Mouse (Mus musculus): ENCODE results near the gene Hnrnpa0. TPM values are rescaled to one million over a fixed set of nuclear protein-coding genes. Genes with fewer than 3 reads are reported as not detected.
"Not testable (repeated sequence)": the region's sequence is repeated elsewhere in the genome, so short reads cannot be mapped to it uniquely, and the experiment has no call there.

The Hnrnpa0 gene
- 10 to 100 TPM; 27.2 to 39.3 (median 33.8) TPM for total RNA-seq (2022)

DNA sequence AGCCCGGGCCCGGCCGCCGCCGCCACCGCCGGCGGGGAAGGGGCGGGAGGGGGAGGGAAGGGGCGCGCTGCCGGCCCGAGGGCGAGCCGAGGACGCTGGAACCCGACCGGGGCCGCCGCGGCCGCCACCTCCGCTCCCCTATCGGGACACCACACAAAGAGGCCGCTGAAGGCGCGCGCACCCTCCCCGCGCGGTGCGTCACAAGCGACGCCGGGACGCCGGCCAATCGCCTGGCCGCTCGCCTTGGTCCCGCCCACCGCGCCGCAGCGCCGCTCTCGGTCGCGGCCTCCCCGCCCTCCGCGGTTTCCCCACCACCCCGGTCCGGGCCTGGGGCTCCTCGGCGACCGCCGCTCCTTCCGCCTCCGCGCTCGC, at the start of gene Hnrnpa0:
Gene Hnrnpa0 (minus strand): TSS at position 161 of the 372 bp plus-strand sequence.
- peak; percentile 87 to 92 for DNase-seq (ENCODE audit: low spot score in 2 of 2)

DNA sequence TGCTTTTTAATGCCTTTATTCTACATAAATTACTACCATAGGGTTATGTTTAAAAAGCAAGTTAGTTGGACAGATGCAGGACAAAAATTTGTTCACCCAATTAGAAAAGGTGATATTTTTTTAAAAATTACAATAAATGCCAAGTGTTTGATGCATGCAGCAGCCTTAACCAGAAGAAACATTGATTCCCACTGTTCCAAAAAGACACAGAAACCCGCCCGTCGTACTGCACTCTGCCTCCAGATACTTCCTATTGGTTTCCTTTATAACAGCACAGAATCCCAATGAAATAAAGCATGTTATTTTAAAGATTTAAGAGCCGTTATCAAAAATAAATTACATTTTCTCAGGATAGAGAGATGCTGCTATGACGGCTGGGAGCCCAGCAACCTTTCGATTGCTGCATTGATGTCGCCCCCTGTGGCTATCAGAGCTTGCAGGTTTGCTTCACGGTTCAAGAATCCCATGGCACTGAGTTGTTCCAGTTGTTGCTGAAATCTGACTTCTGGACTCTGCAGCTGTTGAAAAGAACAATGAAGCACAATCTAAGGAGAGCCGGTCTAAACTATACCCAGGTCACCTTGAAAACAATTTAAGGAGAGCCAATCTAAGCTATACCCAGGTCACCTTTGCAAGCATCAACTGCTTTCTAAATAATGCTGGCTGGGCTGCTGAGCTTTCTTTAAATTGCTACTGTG, 49.3 kb upstream of the Hnrnpa0 start:
- DNase-seq (ENCODE audit: low spot score in 2 of 2): peak; percentile 100

- no peak for DNase-seq (ENCODE audit: low spot score in 2 of 2)
Observed at GRCm38 (mm10) chr13:58176105-58176504, 47.7 kb upstream of the Hnrnpa0 start.

DNA sequence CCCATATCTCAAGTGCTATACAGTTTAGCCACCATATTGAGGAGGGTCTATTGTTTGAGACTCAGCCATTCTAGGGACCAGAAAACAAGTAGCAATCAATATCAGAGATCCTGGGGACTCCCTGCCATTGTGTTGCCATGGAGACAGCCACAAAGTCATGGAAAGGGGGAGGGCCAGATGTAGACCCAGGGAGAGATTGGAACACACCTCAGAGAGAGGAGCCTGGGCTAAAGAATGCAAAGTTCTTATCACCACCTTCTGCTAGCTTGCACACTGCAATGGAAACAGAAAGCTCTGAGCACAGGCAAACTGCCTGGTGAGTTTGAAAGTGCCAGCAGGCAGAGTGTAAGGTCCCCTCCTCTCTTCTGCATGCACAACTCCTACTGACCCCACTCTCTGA, 39.8 kb upstream of the Hnrnpa0 start:
- DNase-seq (ENCODE audit: low spot score in 2 of 2): no peak

GRCm38 (mm10) chr13:58163343-58163742, 35.0 kb upstream of the Hnrnpa0 start:
- DNase-seq (ENCODE audit: low spot score in 2 of 2): no peak

GRCm38 (mm10) chr13:58160761-58161160, 32.4 kb upstream of the Hnrnpa0 start:
- no peak for DNase-seq (ENCODE audit: low spot score in 2 of 2)

DNA sequence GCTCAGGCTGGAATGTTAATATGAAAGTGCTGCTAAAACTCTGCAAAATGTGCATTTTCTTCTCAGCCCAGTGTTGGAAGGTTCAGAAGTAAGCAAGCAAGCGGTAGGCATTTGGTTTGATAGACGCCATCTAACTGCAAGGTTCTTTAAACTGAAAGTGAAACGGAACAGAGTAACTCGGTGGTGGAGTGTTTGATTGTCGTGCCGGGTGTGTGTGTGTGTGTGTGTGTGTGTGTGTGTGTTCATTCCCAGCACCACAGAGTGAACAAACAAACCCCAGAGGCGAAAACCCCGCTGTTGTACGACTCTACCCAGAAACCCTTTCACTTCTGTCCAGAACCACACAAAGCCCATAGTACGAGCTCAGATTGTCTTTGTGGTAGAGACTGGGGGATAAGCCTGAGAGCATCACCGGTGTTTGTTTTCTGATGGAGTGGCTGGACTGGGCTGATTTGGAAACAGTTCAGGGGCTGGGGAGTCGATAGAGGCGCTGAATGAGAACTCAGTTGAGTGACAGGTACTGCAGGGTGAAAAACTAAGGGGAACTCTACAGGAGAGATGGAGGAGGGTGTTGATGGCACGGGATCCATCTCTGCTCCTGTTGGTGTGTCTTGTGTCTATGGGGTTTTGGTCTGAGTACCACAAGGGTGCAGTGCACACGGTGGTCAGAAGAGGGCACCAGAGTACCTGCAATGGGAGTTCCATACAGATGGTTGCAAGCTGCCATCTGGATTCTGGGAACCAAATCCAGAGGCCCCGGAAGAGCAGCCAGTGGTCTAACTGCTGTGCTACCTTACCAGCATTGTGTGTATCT, 29.9 kb upstream of the Hnrnpa0 start:
- peak; percentile 77 to 82 for DNase-seq (ENCODE audit: low spot score in 2 of 2)

DNA sequence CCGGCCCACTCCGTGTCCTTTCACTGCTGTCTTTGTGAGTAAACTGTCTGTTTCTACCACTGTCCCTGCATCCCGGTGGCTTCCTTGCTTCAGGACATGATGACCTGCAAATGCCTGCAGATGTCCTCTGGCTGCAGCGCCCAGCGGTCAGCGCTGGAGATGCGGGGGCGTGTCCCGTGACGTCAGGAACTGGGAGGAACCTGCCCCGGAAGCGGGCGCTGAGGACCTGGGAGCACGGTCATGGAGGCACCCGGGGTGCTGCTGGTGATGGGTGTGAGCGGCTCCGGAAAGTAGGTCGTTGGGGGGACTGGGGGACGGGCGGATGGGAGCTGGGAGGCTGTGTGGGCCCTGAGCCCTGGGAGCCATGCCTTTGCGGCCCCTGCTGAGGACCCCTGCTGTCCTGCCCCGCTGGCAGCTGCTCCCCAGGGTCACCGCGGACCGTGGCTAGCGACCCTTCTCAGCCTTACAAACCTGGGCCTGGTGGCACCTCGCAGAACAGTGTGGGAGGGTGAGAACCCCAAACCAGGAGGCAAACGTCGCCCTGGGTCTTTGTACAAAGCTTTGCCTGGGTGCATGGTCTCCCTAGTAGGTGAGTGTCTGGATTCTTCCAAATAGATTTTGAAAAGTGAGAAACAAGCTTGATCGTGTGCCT, 29.2 kb upstream of the Hnrnpa0 start, which contains the start of gene Idnk:
Gene Idnk (plus strand): TSS at position 203 of the 652 bp plus-strand sequence.
- DNase-seq (ENCODE audit: low spot score in 2 of 2): peak; percentile 77 to 82

DNA sequence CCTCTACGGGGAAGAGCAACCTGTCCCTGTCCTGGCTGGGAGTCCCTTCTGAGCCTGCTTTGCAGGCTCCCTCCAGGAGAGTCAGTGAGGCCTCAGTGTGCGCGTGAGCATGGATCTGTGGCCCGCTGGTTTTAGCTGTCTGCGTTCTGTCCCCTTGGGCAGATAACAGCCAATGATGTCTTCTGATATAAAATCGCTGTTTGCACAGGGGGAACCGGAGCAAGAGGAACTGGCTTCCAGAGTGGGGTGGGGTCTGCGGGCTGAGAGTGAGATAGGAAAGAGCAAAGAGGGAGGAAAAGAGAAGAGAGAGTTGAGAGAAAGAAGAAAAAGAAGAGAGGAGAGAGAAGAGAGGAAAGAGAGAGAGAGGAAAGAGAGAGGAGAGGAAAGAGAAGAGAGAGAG, 28.7 kb upstream of the Hnrnpa0 start:
- DNase-seq (ENCODE audit: low spot score in 2 of 2): no peak

GRCm38 (mm10) chr13:58156031-58156430, 27.7 kb upstream of the Hnrnpa0 start:
- DNase-seq (ENCODE audit: low spot score in 2 of 2): no peak

GRCm38 (mm10) chr13:58150442-58150841, 22.1 kb upstream of the Hnrnpa0 start:
- no peak for DNase-seq (ENCODE audit: low spot score in 2 of 2)

DNA sequence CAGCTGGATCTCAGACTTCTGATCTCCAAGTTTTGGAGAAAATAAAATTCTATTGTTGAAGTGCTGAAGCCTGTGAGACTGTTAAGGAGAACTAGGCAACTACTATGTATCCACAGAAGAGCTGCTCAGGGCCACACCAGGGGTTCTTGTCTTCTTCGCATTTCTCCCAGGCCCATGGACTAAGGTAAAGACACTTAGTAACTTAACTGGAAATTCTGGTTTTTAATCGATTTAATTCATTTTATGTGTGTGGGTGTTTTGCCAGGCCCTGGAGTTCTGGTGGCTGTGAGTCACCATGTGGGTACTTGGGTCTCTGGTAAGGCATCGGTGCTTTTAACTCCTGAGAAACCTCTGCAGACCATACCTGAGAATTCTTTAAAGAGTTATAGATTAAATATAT, 21.3 kb upstream of the Hnrnpa0 start:
- no peak for DNase-seq (ENCODE audit: low spot score in 2 of 2)

GRCm38 (mm10) chr13:58149033-58149558, 20.7 kb upstream of the Hnrnpa0 start:
- DNase-seq (ENCODE audit: low spot score in 2 of 2): no peak

DNA sequence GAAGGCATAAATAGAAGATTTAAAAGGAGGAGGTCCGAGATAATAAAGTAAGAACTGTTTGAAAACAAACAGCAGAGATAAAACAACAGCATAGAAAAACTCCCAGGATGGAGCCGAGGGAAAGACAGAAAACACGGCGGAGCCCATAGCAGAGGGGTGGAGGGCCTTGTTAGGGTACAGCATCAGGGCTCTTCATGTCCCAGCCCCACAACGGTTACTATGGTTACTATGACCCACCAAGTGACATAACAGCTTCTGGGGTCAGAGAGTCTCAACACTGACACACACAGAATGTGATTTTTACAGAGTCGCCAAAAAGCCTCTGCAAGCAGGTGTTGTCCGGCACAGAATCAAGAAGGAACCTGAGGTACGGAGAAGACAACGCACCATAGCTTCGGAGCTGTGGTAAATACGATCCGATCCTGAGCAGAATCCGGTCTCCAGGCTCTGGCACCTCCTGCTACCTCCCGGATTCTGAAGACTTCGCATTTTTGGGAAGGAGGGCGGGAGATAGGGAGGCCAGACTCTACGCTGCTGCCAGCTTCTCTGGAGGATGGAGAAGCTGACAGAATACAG, 20.0 kb upstream of the Hnrnpa0 start:
- DNase-seq (ENCODE audit: low spot score in 2 of 2): no peak

DNA sequence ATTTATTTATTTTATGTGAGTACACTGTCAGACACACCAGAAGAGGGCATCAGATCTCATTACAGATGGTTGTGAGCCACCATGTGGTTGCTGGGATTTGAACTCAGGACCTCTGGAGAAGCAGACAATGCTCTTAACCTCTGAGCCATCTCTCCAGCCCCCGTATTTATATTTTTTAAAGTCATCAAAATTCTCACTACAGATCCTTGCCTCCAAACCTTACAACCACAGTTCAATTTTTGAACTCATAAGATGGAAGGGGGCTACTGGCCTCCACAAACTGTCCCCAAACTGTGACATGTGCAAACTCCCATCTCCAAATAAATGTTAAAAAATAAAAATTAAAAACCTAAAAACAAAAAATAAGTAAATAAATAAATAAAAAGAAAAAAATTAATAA, 19.4 kb upstream of the Hnrnpa0 start:
- no peak for DNase-seq (ENCODE audit: low spot score in 2 of 2)

- DNase-seq (ENCODE audit: low spot score in 2 of 2): not testable (repeated sequence)
Observed at GRCm38 (mm10) chr13:58146603-58147002, 18.2 kb upstream of the Hnrnpa0 start.

DNA sequence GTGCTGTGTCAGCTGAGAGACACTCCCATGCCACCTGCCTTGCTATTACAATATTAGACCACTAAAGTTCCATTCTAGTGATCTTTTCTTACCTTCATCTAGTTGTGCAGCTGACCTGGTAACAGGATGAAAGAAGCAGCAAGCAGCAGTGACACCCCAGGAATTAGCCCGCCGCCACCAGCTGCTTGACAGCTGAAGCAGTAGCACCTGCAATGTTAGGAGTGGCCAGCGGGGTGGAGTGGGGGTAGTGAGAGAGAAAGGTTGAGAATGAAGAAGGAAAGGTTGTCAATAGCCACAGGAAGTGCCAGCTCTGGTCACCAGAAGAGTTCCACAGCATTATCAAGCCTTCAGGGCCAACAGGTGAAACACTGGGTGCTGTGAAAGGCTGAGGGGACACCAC, 3.3 kb upstream of the Hnrnpa0 start:
- no peak for DNase-seq (ENCODE audit: low spot score in 2 of 2)

DNA sequence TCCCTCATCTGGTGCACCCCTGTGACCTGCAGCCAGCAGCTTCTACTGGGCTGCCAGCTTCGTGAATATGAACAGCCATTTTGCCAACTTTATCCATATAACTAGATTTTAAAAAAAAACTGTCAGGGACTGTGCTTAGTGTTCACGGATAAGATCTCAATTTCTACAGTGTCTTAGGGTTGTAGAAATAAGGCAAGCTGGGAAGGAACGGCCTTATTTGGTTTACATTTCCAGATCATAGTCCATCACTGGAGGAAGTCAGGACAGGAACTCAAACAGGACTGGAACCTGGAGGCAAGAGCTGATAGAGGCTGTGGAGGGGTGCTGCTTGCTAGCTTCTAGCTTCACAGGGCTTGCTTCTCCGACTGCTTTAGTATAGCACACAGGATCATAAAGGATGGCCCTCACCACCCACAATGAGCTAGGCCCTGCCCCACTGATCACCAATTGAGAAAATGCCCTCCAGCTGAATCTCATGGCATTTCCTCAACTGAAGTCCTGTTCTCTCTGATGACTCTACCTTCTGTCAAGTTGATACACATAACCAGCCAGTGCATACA, 1.4 kb upstream of the Hnrnpa0 start:
- DNase-seq (ENCODE audit: low spot score in 2 of 2): no peak

GRCm38 (mm10) chr13:58128768-58129671, 664 bp upstream of the Hnrnpa0 start:
- DNase-seq (ENCODE audit: low spot score in 2 of 2): peak; percentile 87 to 95

- DNase-seq (ENCODE audit: low spot score in 2 of 2): peak in 1 of 2 experiments; percentile 43
Observed at GRCm38 (mm10) chr13:58127766-58128361, 492 bp downstream of the Hnrnpa0 start.

All from gastrocnemius, adult 8-10 months (tissue).